Mouse (Mus musculus) lung, postnatal 0 days (tissue): ENCODE measurements around the gene Pam16.

Source experiments
- CTCF ChIP-seq: IDR thresholded peaks from 2 replicates; pipeline ENCODE4 v1.5.1; 2016; ENCODE audit warnings: antibody characterized with exemption, mild to moderate bottlenecking
- EP300 ChIP-seq: IDR thresholded peaks from 2 replicates; pipeline ENCODE4 v1.6.1; 2016; ENCODE audit warnings: antibody characterized with exemption, mild to moderate bottlenecking, control low read depth

- no peak for TF ChIP-seq CTCF
- no peak for TF ChIP-seq EP300
Measured at GRCm38 (mm10) chr16:4602766-4603452, 21.9 kb downstream of the Pam16 start.
